Comparison of ENCODE assay signal across 8 mouse cellular contexts in the genomic region with DNA sequence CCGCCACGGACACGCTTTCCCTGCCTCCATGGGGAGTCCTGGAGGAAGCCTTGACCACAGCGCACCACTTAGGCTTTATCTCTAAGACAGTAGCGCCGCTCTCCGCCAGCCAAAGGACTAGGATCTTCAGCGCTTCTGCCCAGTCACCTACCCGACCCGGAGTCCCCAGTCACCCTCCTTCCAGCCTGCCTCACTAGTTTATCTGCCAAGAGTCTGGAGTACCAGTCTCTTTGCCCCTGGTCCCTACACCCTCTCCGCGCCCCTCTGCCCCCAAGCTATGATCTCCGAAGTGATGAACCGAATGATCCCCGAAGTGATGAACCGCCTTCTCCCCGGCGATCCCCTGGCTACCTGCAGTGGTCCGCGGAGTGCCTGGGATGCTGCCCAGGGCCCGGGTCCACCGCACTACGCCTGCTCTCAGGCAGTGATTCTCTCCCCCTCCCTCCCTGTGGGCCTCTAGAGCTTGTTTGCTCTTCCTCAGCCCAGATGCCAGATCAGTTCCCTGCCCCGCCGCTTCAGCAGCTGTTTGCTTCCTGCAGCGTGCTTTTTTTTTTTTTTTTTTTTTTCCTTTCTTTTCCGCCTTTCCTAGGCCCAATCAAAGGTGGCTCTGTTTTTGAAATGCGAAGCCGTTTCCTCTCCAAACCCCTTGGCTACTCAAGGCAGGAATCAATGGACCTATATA. TPM values are rescaled to one million over a fixed set of nuclear protein-coding genes. Genes with fewer than 3 reads are reported as not detected.
DNase-seq lines count a peak whose midpoint lies in the region; ATAC-seq and TF ChIP-seq lines count a peak whose summit lies in the region.

Gene Hapln1, plus strand, starts transcription at position 592 of the 682 bp plus-strand sequence.

- TF ChIP-seq CTCF in cortical plate, adult 2 months (IDR thresholded peaks at IDR 0.05; ENCODE audit: extremely low read depth, insufficient read depth, low read length): peak; percentile 64
- TF ChIP-seq CTCF in liver, postnatal 0 days (IDR thresholded peaks at IDR 0.05; ENCODE audit: low read depth): peak; percentile 52
- TF ChIP-seq CTCF in olfactory bulb, adult 2 months (IDR thresholded peaks at IDR 0.05; ENCODE audit: insufficient read depth, low read depth, low read length): no peak

- no peak for TF ChIP-seq POLR2A in cortical plate, adult 2 months (IDR thresholded peaks at IDR 0.05; ENCODE audit: extremely low read depth, insufficient read depth, low read length)
- TF ChIP-seq POLR2A in olfactory bulb, adult 2 months (IDR thresholded peaks at IDR 0.05; ENCODE audit: insufficient read depth, low read depth, low read length): no peak

- H3K4me1 ChIP-seq in heart, embryonic 13.5 days: peaks cover 9% of the 10 kb centered on the region
- no peaks in the 10 kb centered on the region for H3K4me1 ChIP-seq in cortical plate, adult 2 months (ENCODE audit: control insufficient read depth, insufficient read depth, low read length)
- peaks cover 12% of the 10 kb centered on the region for H3K4me1 ChIP-seq in heart, embryonic 15.5 days (replicated peaks)
- 0 out of 2 replicates have a peak, but pooled peaks cover 4% of the 10 kb centered on the region for H3K4me1 ChIP-seq in liver, postnatal 0 days (ENCODE audit: insufficient read depth)
- peaks cover 8% of the 10 kb centered on the region for H3K4me1 ChIP-seq in olfactory bulb, adult 2 months (ENCODE audit: control insufficient read depth, insufficient read depth, low read length)

- DNase-seq in heart, adult 8-10 months (ENCODE audit: low spot score): no peak
- DNase-seq in kidney, postnatal 4 days: peak; percentile 59 to 69
- DNase-seq in liver, postnatal 0 days: peak; percentile 31
- DNase-seq in B cell, adult 2 months: no peak

- peak within 1 kb of the TSS; percentile 98 for H3K4me2 ChIP-seq in heart, embryonic 13.5 days
- H3K4me2 ChIP-seq in heart, embryonic 15.5 days: peak within 1 kb of the TSS; percentile 99
- peak within 1 kb of the TSS; percentile 76 for H3K4me2 ChIP-seq in liver, postnatal 0 days (ENCODE audit: low read depth, low read length)

- WGBS in heart, embryonic 13.5 days: under 1% methylated on average over 29 of the region's 29 CpGs
- WGBS in heart, embryonic 15.5 days: 2% methylated on average over 29 of the region's 29 CpGs
- WGBS in liver, postnatal 0 days (ENCODE audit: insufficient replicate concordance): under 1% methylated on average over 27 of the region's 29 CpGs
- 1% methylated on average over 29 of the region's 29 CpGs for WGBS in olfactory bulb, adult 2 months

- peak within 1 kb of the TSS; percentile 74 for H3K4me3 ChIP-seq in heart, embryonic 13.5 days
- H3K4me3 ChIP-seq in cortical plate, adult 2 months (ENCODE audit: insufficient read depth, low read length): peak within 1 kb of the TSS; percentile 60
- peak within 1 kb of the TSS; percentile 66 for H3K4me3 ChIP-seq in heart, embryonic 15.5 days
- H3K4me3 ChIP-seq in liver, postnatal 0 days (ENCODE audit: low read depth, low read length): peak within 1 kb of the TSS; percentile 41
- peak within 1 kb of the TSS; percentile 75 for H3K4me3 ChIP-seq in olfactory bulb, adult 2 months (ENCODE audit: insufficient read depth, low read depth, low read length)

- H3K9me3 ChIP-seq in heart, embryonic 13.5 days: no peaks in the 10 kb centered on the region
- no peaks in the 10 kb centered on the region for H3K9me3 ChIP-seq in heart, embryonic 15.5 days (replicated peaks)
- no peaks in the 10 kb centered on the region for H3K9me3 ChIP-seq in liver, postnatal 0 days (ENCODE audit: low read length)

- TF ChIP-seq EP300 in liver, postnatal 0 days (IDR thresholded peaks at IDR 0.05; ENCODE audit: low read depth): no peak

- peak within 1 kb of the TSS; percentile 80 for H3K9ac ChIP-seq in heart, embryonic 13.5 days
- H3K9ac ChIP-seq in heart, embryonic 15.5 days: peak within 1 kb of the TSS; percentile 64
- H3K9ac ChIP-seq in liver, postnatal 0 days (replicated peaks): 0 out of 2 replicates have a peak within 1 kb of the TSS, but pooled peaks have one; percentile 4

- H3K27me3 ChIP-seq in heart, embryonic 13.5 days (replicated peaks): no peaks in the 10 kb centered on the region
- no peaks in the 10 kb centered on the region for H3K27me3 ChIP-seq in heart, embryonic 15.5 days
- peaks cover 5% of the 10 kb centered on the region; the same call in 1 of the 2 replicates for H3K27me3 ChIP-seq in liver, postnatal 0 days (ENCODE audit: insufficient read depth, low read length)

- H3K27ac ChIP-seq in heart, embryonic 13.5 days (replicated peaks): peak within 1 kb of the TSS; percentile 76
- no peak within 1 kb of the TSS for H3K27ac ChIP-seq in cortical plate, adult 2 months (ENCODE audit: insufficient read depth, low read length)
- peak within 1 kb of the TSS; percentile 25; the same call in 1 of the 2 replicates for H3K27ac ChIP-seq in heart, embryonic 15.5 days
- H3K27ac ChIP-seq in liver, postnatal 0 days (ENCODE audit: low read depth): no peak within 1 kb of the TSS
- H3K27ac ChIP-seq in olfactory bulb, adult 2 months (ENCODE audit: insufficient read depth, low read depth, low read length): no peak within 1 kb of the TSS

- H3K36me3 ChIP-seq in heart, embryonic 13.5 days: no peaks in the 10 kb centered on the region
- no peaks in the 10 kb centered on the region for H3K36me3 ChIP-seq in heart, embryonic 15.5 days
- H3K36me3 ChIP-seq in liver, postnatal 0 days (replicated peaks; ENCODE audit: insufficient read depth, low read length): no peaks in the 10 kb centered on the region

- ATAC-seq in heart, embryonic 13.5 days (ENCODE audit: extremely low read depth, insufficient number of reproducible peaks, low FRiP score, low TSS enrichment): peak; percentile 71
- ATAC-seq in heart, embryonic 15.5 days (replicated peaks; ENCODE audit: insufficient number of reproducible peaks, insufficient read depth, low FRiP score, low read depth): peak; percentile 88
- ATAC-seq in liver, postnatal 0 days: peak; percentile 47

RNA-seq across cellular contexts. Expression of gene Hapln1, which starts in this region (rescaled TPM):
- polyA plus RNA-seq in heart, embryonic 13.5 days (2015; fragmentation: Nextera tagmentation; extraction: Ambion mirVana): 10.8 and 12.6 TPM in 2 replicates
- total RNA-seq in heart, adult 8-10 months (2022): under 1 TPM; 0.14 to 0.28 (median 0.22) TPM
- polyA plus RNA-seq in cortical plate, adult 2 months (2012; rRNA removed): 24.4 and 27.3 TPM in 2 replicates
- 4.4 and 4.7 TPM in 2 replicates for polyA plus RNA-seq in heart, embryonic 15.5 days (2015; fragmentation: Nextera tagmentation; extraction: Ambion mirVana)
- polyA plus RNA-seq in liver, postnatal 0 days (2015; fragmentation: Nextera tagmentation; extraction: Ambion mirVana): 0.26 TPM in 1 of 2 replicates, not detected in the other
- polyA plus RNA-seq in olfactory bulb, adult 2 months (2012; ENCODE audit: insufficient read depth, insufficient read length, low replicate concordance, missing spikeins): not detected in 2 replicates

Comparison
In these comparisons a context has a peak if more than half of its experiments do, and no peak if none do; other contexts are left out.
1. Peak in DNase-seq, ATAC-seq, H3K4me3 ChIP-seq, H3K9ac ChIP-seq and H3K4me2 ChIP-seq in liver, postnatal 0 days; RNA of the gene not detected or under 1 TPM.
2. H3K27ac ChIP-seq: peak in heart, embryonic 13.5 days (single experiment) and heart, embryonic 15.5 days (single experiment); none in cortical plate, adult 2 months (single experiment), liver, postnatal 0 days (single experiment) and olfactory bulb, adult 2 months (single experiment).
3. H3K9ac ChIP-seq: peak in every context shown above with its lines; median percentile 80 in heart, embryonic 13.5 days; 64 in heart, embryonic 15.5 days; 4 in liver, postnatal 0 days.
4. DNase-seq: peak in kidney, postnatal 4 days (2 of 2); none in heart, adult 8-10 months (single experiment) and B cell, adult 2 months (0 of 2).
5. Peak in every context shown above with its lines, with median percentiles within 50 percentile points of each other: ATAC-seq, H3K4me2 ChIP-seq and H3K4me3 ChIP-seq.